Mouse (Mus musculus): ENCODE measurements around the gene Agrp. TPM values are rescaled to one million over a fixed set of nuclear protein-coding genes. Genes with fewer than 3 reads are reported as not detected.
A peak's percentile ranks its signal among the peaks of the same experiment; 100 is the strongest.

Gene Agrp
- polyA plus RNA-seq, 2 experiments, result 1.0 to 2.5 TPM

DNA sequence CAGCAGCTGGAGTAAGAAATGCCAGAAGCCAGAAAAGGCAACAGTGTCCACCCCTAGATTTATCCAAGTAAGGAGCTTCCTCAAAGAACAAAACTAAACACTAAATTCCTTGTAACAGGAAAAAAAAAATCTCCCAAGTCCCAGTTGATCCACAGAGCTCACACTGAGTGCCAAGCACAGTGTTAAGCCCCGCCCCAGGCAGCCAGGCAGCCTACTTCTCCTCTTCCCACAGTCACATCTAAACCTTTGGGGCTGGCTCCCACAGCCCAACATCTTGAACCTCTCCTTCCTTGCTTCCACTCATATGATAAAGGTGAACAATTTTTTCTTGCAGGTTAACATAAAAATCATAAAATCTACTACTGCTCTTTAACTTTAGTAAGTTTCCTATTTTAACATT is 73.3 kb downstream of the Agrp start:
- peaks cover 9% of the 10 kb centered on the region for H3K4me1 ChIP-seq (ENCODE audit: control insufficient read depth, insufficient read depth, low read length)
- H3K27ac ChIP-seq (replicated peaks; ENCODE audit: low read depth, low read length), result no peak overlapping the region
- H3K4me3 ChIP-seq (replicated peaks; ENCODE audit: low read length), result no peak overlapping the region
- H3K36me3 ChIP-seq (ENCODE audit: control insufficient read depth, insufficient read depth, low read length), result peaks cover 8% of the 10 kb centered on the region; the same call in 1 of the 2 replicates
- WGBS, result 91% methylated on average over 1 of the region's 1 CpGs
- H3K9ac ChIP-seq (ENCODE audit: low read depth, low read length, severe bottlenecking), result no peak overlapping the region
- ATAC-seq (ENCODE audit: low FRiP score, low read depth) (no peak), DNase-seq (ENCODE audit: low spot score) (no peak)
- H3K4me2 ChIP-seq (replicated peaks; ENCODE audit: low read depth, low read length, severe bottlenecking), result no peak overlapping the region
- no peaks in the 10 kb centered on the region for H3K9me3 ChIP-seq (ENCODE audit: control insufficient read depth, low read length)
- no peaks in the 10 kb centered on the region for H3K27me3 ChIP-seq (ENCODE audit: control insufficient read depth, insufficient read depth, low read length)
- TF ChIP-seq POLR2A (IDR thresholded peaks at IDR 0.05; ENCODE audit: borderline replicate concordance, extremely low read depth, insufficient read depth, insufficient read length), result no peak

- no peak for ATAC-seq (ENCODE audit: low FRiP score, low read depth)
- WGBS, result 86% methylated on average over 3 of the region's 3 CpGs
- H3K4me2 ChIP-seq (replicated peaks; ENCODE audit: low read depth, low read length, severe bottlenecking), result no peak overlapping the region
Observed at GRCm38 (mm10) chr8:105562863-105563262, 74.3 kb downstream of the Agrp start.

GRCm38 (mm10) chr8:105555230-105555629 is 82.0 kb downstream of the Agrp start:
- Histone ChIP-seq H3K9me3 (ENCODE audit: control insufficient read depth, low read length) (no peaks in the 10 kb centered on the region), H3K9ac (ENCODE audit: low read depth, low read length, severe bottlenecking) (no peak overlapping the region), H3K4me3 (replicated peaks; ENCODE audit: low read length) (no peak overlapping the region), H3K27ac (replicated peaks; ENCODE audit: low read depth, low read length) (no peak overlapping the region), H3K4me2 (replicated peaks; ENCODE audit: low read depth, low read length, severe bottlenecking) (no peak overlapping the region), H3K36me3 (ENCODE audit: control insufficient read depth, insufficient read depth, low read length) (peaks cover 8% of the 10 kb centered on the region), H3K4me1 (ENCODE audit: control insufficient read depth, insufficient read depth, low read length) (no peaks in the 10 kb centered on the region), H3K27me3 (ENCODE audit: control insufficient read depth, insufficient read depth, low read length) (no peaks in the 10 kb centered on the region)
- WGBS, result 71% methylated on average over 3 of the region's 3 CpGs
- ATAC-seq (ENCODE audit: low FRiP score, low read depth) (no peak), DNase-seq (ENCODE audit: low spot score) (no peak)
- TF ChIP-seq POLR2A (IDR thresholded peaks at IDR 0.05; ENCODE audit: borderline replicate concordance, extremely low read depth, insufficient read depth, insufficient read length), result no peak

More at GRCm38 (mm10) chr8:105562863-105563262, 74.3 kb downstream of the Agrp start:
- H3K36me3 ChIP-seq (ENCODE audit: control insufficient read depth, insufficient read depth, low read length), result peaks cover 8% of the 10 kb centered on the region; the same call in 1 of the 2 replicates
- no peak for DNase-seq (ENCODE audit: low spot score)
- no peaks in the 10 kb centered on the region for H3K9me3 ChIP-seq (ENCODE audit: control insufficient read depth, low read length)
- no peak overlapping the region for H3K27ac ChIP-seq (replicated peaks; ENCODE audit: low read depth, low read length)
- H3K4me1 ChIP-seq (ENCODE audit: control insufficient read depth, insufficient read depth, low read length), result peaks cover 9% of the 10 kb centered on the region
- H3K4me3 ChIP-seq (replicated peaks; ENCODE audit: low read length), result no peak overlapping the region
- no peaks in the 10 kb centered on the region for H3K27me3 ChIP-seq (ENCODE audit: control insufficient read depth, insufficient read depth, low read length)
- TF ChIP-seq POLR2A (IDR thresholded peaks at IDR 0.05; ENCODE audit: borderline replicate concordance, extremely low read depth, insufficient read depth, insufficient read length), result no peak
- no peak overlapping the region for H3K9ac ChIP-seq (ENCODE audit: low read depth, low read length, severe bottlenecking)

DNA sequence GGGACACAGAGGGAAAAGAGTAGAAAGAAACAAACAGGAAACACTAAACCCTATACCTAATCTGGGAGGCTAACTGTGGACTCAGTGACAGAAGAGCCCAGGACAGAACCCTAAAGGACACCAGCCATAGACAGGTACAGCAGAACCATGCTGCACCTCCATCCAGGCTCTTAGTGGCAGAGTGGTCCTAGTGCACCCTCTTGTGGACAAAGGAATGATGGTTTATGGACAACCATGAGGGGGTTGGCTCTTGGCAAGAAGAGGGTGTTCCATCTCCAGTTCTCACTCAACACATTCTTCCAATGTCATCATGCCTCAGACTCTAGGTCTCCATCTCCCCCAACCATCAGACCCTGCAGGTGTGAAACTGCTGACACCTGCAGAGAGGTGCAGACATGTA is 83.1 kb downstream of the Agrp start:
- no peak overlapping the region for H3K4me2 ChIP-seq (replicated peaks; ENCODE audit: low read depth, low read length, severe bottlenecking)
- H3K4me1 ChIP-seq (ENCODE audit: control insufficient read depth, insufficient read depth, low read length), result no peaks in the 10 kb centered on the region
- H3K27me3 ChIP-seq (ENCODE audit: control insufficient read depth, insufficient read depth, low read length), result no peaks in the 10 kb centered on the region
- H3K4me3 ChIP-seq (replicated peaks; ENCODE audit: low read length), result no peak overlapping the region
- no peaks in the 10 kb centered on the region for H3K9me3 ChIP-seq (ENCODE audit: control insufficient read depth, low read length)
- no peak overlapping the region for H3K9ac ChIP-seq (ENCODE audit: low read depth, low read length, severe bottlenecking)
- H3K27ac ChIP-seq (replicated peaks; ENCODE audit: low read depth, low read length), result no peak overlapping the region
- H3K36me3 ChIP-seq (ENCODE audit: control insufficient read depth, insufficient read depth, low read length), result peaks cover 4% of the 10 kb centered on the region
- DNase-seq (ENCODE audit: low spot score) (peak; percentile 62), ATAC-seq (ENCODE audit: low FRiP score, low read depth) (peak; percentile 59; the same call in 1 of the 2 replicates)
- no peak for TF ChIP-seq POLR2A (IDR thresholded peaks at IDR 0.05; ENCODE audit: borderline replicate concordance, extremely low read depth, insufficient read depth, insufficient read length)

- no peaks in the 10 kb centered on the region for H3K27me3 ChIP-seq (ENCODE audit: control insufficient read depth, insufficient read depth, low read length)
- H3K4me3 ChIP-seq (replicated peaks; ENCODE audit: low read length), result no peak overlapping the region
- no peaks in the 10 kb centered on the region for H3K9me3 ChIP-seq (ENCODE audit: control insufficient read depth, low read length)
- no peak for DNase-seq (ENCODE audit: low spot score)
- H3K27ac ChIP-seq (replicated peaks; ENCODE audit: low read depth, low read length), result no peak overlapping the region
- H3K4me1 ChIP-seq (ENCODE audit: control insufficient read depth, insufficient read depth, low read length), result no peaks in the 10 kb centered on the region
- ATAC-seq (ENCODE audit: low FRiP score, low read depth), result no peak
- TF ChIP-seq POLR2A (IDR thresholded peaks at IDR 0.05; ENCODE audit: borderline replicate concordance, extremely low read depth, insufficient read depth, insufficient read length), result no peak
- H3K36me3 ChIP-seq (ENCODE audit: control insufficient read depth, insufficient read depth, low read length), result peaks cover 3% of the 10 kb centered on the region; the same call in 1 of the 2 replicates
- H3K4me2 ChIP-seq (replicated peaks; ENCODE audit: low read depth, low read length, severe bottlenecking), result no peak overlapping the region
- H3K9ac ChIP-seq (ENCODE audit: low read depth, low read length, severe bottlenecking), result no peak overlapping the region
- WGBS, result 65% methylated on average over 1 of the region's 1 CpGs
Observed at GRCm38 (mm10) chr8:105552824-105553223, 84.4 kb downstream of the Agrp start.

DNA sequence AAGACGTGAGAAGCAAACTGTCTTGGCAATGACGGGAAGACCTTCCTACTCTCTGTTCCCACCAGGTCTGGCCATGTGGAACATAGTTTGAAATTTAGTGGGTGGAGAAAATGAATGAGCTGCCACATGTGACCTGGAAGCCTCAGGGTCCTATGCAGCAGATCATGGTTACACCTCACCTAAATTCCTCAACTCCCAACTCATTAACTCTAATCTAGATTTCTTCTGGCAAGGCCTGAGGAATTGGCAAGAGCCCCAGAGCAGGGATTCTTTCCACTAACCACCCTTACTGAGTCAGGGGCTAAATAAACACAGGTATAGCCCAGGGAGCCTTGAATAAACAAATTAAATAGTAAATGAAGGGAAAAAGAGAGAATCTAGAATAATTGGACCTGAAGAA is 85.2 kb downstream of the Agrp start:
- no peak overlapping the region for H3K4me2 ChIP-seq (replicated peaks; ENCODE audit: low read depth, low read length, severe bottlenecking)
- H3K9me3 ChIP-seq (ENCODE audit: control insufficient read depth, low read length), result no peaks in the 10 kb centered on the region
- 81% methylated on average over 2 of the region's 2 CpGs for WGBS
- ATAC-seq (ENCODE audit: low FRiP score, low read depth) (no peak), DNase-seq (ENCODE audit: low spot score) (no peak)
- no peak for TF ChIP-seq POLR2A (IDR thresholded peaks at IDR 0.05; ENCODE audit: borderline replicate concordance, extremely low read depth, insufficient read depth, insufficient read length)
- H3K27me3 ChIP-seq (ENCODE audit: control insufficient read depth, insufficient read depth, low read length), result no peaks in the 10 kb centered on the region
- H3K4me3 ChIP-seq (replicated peaks; ENCODE audit: low read length), result no peak overlapping the region
- no peak overlapping the region for H3K9ac ChIP-seq (ENCODE audit: low read depth, low read length, severe bottlenecking)
- H3K36me3 ChIP-seq (ENCODE audit: control insufficient read depth, insufficient read depth, low read length), result peaks cover 3% of the 10 kb centered on the region; the same call in 1 of the 2 replicates
- H3K4me1 ChIP-seq (ENCODE audit: control insufficient read depth, insufficient read depth, low read length), result no peaks in the 10 kb centered on the region
- H3K27ac ChIP-seq (replicated peaks; ENCODE audit: low read depth, low read length), result no peak overlapping the region

Data from limb, embryonic 14.5 days (tissue).